Mouse (Mus musculus) layer of hippocampus, adult 18-20 months (tissue): Measurements from ENCODE around the gene Klhl8. TPM values are rescaled to one million over a fixed set of nuclear protein-coding genes. Genes with fewer than 3 reads are reported as not detected.

Source experiments
- DNase-seq, 2 experiments: peaks; one replicate each; pipeline ENCODE4 v3.0.0; 2022; ENCODE audit warnings: low spot score in 2 of 2
- total RNA-seq, 2 experiments: library from RNA; stranded (reverse); gene quantifications; 2 replicates each; pipeline ENCODE4 v1.2.3; 2021

The Klhl8 gene
- total RNA-seq, 2 experiments from 2014 or later = 35.2 to 35.7 TPM

DNA sequence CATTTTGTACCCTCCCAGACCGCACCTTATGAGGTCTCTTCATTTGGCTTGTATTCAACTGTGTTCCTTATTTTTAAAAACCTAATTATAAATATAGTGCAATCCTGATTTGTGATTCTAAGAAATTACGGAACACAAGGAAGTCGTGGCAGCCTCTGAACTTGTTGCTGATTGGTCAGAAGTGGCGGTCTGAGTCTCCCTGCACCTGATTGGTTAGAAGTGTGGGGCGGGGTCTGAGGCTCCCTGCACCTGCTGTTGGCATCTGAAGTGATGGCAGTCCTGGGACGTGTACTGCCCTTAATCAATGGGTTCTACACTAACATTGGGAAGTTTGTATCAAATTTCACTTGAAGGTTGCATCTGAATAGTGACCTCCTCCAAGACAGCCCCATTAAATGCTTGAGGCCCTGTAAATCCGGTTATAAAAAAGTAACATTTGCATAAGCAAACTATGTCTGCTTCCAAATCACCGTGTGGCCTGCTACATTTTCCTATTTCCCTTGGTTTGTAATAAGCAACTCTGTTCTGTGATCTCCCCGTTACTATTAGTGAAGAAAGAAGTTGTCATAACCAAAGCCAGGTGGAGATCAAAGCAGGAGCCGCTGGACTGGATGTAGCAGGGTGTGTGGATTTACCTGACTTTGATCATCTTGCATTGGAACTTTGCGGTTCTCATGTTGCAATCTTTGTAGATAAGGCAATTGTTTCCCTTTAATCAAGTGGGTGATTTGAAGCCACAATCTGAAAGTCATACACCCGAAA lies 5.7 kb upstream of the Klhl8 start:
- DNase-seq = no peak

DNA sequence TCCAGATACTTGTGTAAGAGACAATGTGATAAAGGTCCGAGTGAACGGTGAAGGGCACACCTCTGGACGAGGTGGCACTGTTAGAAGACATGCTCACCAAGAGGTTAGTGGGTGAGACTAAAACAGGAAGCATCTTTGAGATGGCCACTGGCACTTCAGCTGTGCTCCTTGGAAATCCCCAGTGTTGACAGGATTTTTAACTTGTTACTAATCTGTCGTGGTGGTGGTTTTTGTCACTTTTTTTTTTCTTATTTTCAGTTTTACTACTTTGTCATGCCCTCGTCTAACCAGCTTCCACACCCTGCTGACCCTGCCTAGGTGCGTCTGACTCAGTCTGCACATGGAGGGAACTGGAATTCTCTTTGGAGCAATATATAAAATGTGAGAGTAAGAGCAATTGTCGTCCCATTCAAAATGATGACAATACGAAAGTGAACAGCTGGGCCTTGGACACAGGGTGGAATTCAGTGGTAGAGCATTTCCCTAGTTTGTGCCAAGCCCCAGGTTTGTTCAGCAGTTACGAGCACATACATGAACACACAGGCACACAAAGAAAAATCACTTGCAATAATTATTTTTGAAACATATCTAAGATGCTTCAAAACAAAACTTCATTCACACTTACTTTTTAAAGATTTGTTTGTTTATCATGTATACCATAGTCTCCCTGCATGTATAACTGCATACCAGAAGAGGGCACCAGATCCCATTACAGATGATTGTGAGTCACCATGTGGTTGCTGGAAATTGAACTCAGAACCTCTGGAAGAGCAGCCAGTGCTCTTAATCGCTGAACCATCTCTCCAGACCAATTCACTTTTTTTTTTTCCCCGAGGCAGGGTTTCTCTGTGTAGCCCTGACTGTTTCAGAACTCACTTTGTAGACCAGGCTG lies 3.5 kb upstream of the Klhl8 start:
- no peak for DNase-seq

DNA sequence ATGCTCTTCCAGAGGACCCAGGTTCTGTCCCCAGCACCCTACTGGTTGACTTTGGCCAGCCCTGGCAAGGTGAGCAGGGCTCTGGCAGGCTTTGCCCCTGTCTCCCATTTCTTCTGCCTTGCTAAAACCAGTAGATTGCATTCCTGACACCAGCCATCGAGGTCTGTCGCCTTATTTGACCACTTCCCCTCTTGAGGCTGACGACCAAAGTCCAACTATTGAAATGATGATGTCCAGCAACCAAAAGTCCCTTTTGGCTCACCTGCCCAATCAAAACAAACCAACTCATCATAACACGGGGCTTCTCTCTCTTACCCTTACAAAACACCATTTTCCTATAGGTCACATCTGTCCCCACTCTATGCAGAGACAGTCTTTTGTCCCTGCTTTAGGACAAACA lies 2.1 kb upstream of the Klhl8 start:
- DNase-seq = no peak

DNA sequence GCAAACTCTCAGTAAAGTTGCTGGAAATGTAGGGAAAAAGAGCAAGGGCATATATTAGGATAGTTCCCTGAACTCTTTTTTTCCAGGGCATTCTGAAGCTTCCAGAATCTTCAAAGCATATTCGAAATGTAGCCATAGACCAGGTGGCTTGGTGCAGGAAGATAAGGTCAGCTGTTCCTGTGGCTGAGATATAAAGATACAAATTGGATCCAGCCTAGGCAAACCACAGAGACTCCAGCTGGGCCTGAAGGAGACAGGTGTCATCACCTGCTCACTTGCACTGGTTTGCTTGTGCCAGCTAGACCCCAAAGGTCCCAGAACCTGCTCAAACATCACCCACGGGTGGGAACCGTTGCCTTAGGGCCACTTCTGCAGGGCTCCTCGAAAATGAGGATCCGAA lies 496 bp upstream of the Klhl8 start:
- no peak for DNase-seq

DNA sequence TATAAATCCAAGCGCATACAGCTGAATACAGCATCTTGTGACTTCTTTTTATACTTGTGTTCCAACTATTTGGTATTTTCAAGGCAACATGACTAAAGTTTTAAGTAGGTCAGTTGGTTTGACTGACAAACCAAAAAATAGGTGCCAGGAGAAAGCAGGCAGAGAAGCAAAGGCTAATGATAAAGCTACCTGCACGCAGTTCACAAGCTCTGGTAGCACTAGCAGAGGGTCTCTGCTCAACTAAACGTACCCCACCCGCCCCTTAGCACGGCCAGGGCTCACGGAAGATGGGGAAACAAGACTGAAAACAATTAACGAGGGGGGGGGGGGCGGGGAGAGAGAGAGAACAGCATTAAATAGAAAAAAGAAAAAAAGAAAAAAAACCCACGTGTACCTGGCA lies 903 bp downstream of the Klhl8 start:
- DNase-seq = no peak

DNA sequence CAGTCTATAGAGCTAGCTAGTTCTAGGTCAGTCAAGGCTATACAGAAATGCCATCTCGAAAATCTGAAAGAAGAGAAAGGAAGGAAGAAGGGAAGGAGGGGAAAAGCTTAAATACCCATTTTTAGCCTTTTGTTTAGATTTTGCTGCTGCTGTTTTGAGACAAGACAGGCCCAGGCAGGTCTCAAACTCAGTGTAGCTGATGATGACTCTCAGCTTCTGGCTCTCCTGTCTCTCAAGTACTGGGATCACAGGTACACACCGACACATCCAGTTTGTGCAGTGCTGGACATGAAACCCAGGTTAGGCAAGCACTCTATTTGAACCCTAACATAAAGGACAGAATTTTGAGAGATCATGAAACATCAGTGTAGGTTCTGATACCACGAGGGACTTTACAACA lies 1.6 kb downstream of the Klhl8 start:
- DNase-seq = no peak

DNA sequence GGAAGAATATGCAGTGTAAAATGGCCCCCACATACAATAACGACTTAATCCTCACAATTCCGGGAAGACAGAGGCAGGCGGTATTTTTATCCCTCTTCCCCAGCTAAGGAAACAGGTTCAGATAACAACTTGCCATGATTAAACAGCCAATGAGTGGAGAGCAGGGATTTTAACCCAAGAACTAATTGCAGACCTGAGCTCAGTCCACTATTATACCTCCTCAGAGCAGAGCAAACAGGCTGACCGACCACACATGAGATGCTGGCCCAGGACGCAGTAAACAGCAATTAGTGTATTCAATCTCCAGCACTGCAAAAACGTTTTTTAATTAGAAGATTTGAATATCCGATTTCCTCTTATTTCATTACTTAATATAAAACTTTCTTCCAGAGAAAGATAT lies 2.2 kb downstream of the Klhl8 start:
- no peak for DNase-seq

DNA sequence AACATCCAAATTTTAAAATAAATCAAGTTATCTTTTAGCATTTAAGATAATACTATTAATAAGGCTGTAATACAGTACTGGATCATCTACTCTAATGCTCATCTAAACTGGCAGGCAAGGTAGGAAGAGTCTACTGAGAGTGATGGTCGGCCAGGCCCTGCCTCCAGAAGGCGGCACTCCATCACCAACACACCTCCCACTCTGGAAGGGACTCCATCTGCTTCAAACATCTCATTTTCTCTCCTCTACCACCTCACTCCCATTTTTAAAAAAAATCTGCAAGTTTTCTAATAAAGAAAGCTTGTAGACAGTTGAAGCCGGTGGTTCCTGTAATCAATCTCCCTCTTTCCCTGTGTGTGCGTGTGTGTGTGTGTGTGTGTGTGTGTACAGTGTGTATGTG lies 3.2 kb downstream of the Klhl8 start:
- DNase-seq = peak; percentile 35 to 67

DNA sequence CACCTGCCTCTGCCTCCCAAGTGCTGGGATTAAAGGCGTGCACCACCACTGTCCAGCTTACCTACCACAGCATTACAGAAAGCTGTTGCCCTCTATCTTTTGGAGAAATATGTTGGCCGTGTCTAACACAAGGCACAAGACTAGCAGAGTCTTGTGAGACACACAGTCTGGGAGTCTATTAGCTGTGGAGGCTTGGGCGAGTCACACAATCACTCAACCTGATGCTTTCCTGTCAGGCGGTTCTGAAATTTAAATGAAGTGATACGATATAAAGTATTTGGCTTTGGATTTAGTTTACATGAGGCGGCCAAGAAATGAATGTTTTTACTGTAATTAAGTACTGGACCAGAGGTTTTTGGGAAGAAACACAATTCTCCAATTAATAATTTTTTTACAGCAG lies 4.9 kb downstream of the Klhl8 start:
- no peak for DNase-seq

DNA sequence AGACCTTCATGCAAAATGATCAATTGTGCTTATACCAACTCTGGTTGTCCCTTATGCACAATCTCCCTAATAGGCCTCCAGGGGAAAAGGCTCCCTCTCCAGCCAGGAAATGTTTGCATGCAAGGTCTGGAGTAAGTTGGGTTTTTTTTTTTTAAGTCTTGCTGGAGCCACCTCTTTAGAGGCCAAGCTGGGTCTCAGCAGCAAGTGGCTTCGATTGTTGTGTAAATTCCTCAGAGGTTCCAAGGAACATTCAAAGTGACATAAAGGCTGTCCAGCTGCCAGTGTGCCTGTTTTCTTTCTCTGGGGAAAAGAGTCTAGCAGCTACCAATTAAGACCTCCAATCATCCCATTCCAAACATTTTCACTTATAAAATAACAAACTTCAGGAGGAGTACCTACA lies 12.7 kb downstream of the Klhl8 start:
- no peak for DNase-seq

DNA sequence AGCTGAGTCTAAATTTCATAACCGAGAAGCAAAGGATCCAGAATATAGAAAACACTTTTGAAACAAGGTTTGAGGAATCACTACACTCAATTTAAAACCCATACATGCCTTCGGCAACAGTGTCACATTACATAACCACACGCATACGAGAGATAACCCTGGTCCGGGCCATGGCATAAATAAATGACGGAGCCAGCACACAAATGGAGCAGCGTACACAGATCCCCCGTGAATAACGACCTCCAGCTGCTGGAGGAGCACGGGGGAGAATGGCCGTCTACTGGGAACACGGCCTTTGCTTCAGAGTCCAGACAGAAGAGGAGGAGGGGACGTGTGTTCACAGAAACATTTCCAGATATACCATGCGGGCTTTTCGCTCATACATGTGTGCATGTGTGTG lies 21.3 kb downstream of the Klhl8 start:
- no peak for DNase-seq

DNA sequence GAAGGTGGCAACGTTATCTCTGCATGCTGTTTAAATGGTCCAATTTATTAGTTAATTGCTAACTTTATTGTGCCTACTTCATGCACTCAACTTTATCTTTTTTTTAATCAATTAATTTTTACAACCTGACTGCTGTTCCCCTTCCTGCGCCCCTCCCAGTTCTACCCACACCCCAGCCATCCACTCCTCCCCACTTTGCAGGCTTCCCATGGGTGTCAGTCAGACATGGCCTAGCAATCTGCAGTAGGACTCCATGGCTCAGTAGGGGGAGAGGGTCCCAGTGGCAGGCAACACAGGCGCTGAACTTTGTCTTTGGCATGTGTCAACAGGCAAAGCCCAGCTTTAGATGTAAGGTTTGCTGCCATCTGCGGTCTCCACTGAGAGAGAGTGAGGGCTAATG lies 47.3 kb downstream of the Klhl8 start:
- no peak for DNase-seq

DNA sequence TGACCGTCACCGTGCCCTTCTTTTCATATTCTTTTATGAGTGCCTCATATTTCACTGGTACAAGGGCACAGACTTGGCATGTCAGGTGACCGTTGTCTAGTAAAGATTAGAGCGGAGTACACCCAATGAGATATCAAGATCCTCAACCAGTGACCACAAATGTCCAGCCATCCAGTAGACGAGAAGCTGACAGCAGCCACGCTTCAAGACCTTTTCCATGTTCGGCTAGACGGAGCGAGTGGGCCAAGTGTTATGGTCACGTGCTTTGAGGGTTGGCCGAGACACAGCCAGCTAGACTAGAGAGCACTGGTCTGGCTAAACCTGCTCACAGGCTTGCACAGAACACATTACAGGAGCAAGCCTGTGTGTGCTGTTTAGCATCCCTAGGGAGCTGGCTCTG lies 50.4 kb downstream of the Klhl8 start:
- no peak for DNase-seq

DNA sequence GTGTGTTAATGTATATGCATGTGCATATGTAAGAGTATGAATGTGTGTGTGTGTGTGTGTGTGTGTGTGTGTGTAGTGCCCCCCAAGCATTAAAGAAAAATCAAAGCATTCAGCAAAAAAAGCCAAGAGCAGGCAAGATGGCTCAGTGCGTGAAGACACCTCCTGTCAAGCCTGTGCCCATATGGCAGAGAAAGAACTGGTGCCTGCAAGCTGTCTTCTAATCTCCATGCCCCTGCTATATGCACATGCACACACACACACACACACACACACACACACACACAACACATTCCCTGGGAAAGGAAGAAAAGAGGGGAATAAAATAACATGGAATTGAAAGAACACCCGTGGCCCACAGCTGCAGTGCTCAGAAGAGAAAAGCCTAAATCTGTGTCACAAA lies 53.9 kb downstream of the Klhl8 start:
- peak in 1 of 2 experiments; percentile 65 for DNase-seq

DNA sequence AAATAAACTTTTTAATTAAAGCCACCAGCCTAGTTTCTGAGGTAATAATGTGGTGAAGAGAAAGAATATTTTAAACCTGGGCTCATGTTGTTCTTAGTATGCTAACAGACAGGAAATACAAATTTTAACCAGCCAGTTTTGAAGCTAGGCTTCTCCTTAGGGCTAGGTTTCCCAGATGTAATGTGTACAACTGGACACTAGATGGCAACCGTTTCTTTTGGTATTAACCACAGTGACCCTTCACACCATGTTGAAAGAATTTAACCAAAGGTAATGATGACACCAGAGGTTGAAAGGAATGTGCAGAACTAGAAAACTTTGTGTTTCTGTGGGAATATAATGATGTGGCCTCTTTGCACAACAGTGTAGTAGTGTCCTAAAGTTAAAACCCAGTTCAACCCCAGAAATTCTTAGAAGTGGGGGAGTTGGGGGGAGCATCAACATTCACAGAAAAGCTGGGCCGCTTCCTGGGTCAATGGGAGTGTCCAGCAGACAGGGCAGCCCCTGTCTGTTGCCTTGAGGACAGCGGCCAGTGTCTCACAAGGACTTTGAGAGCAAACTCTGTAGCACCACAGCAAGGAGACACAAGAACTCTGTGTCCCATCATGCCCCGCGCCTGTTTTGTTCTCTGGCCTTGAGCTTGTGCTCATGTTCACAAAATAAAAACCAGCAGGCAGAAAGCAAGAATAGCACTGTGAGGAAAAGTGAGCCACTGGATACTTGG lies 54.6 kb downstream of the Klhl8 start:
- DNase-seq = peak in 1 of 2 experiments; percentile 63

DNA sequence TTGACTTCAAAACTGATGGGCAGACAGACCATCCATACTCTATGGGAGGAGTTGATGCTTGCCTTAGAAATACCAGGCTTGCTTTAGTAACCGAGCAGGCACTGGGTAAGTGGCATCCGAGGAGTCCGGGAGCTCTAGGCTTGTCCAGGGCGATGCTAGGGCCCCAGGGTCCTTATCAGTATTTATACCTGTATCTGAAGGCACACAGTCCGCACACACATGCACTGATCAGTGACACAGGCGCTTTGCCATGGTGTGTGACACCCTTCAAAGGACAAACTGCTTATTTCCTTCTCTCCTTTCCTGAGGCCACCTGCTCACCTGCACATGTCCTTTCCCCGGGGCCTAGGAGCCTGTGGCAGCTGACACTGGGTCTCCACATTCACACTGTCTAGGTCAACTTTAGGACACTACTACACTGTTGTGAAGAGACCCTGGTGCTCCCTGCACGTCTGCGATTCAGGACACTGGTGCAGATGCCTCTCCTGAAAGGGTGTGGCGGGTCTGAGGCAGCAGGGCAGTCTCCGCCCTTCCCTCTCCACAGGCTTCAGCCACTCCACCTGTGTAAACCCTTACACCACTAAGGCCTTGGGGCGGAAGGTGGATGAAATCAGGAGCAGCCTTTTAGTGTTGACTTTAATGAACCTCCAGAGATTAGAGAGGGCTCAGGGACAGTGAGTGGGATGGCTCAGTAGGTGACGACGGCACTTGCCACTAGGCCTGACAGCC lies 55.4 kb downstream of the Klhl8 start:
- no peak for DNase-seq

DNA sequence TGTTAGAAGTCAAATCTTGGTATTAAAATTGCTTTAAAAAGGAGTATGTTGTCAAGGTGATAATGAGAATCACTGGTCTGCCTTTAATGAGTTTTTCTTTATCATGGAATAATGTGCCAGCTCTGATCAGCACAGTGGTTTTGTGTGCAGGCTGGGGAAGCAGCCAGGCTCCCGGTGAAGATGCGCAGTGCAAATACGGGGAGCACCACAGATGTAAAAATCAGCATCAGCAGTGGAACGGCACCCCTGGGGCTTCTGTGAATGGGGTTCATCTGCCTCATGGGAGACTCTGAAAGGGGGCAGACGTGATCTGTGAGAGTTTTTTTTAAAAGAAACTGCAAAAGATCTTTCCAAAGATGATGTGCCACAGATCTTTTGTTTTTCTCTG lies 56.3 kb downstream of the Klhl8 start:
- DNase-seq = no peak

DNA sequence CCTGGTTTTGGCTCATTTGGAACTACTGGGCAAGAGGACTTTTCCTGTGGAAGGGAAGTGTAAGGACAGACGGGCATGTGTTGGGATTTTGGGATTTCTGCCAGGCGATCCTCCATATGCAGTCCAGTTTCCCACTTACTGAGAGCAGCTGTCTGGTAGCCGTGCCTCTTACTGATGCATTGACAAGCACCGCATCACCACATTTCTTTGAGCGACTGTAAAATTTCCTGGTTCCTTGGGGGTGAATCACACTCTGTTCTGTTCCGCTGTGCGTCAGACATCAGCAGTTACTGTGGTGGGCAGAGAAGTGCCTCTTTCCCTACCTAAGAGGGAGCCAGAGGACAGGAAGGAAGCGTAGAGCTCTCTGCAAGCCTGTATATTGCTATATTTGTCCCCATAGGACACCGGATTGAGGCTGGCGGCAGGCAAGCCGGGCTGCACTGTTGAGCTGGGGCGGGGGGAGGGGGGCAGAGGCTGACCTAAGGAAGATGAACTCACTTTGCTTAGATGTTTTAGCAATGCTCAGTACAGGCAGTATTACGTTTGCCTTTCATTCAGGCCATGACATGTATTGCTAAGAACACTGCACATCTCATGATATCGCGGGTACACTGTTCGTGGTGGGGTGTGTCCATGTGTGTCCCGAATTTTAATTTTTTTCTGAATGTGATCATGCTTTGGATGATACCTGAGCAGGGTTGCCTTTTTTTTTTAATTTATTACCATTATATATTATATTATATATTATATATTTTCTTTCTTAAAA lies 56.8 kb downstream of the Klhl8 start:
- peak; percentile 52 to 75 for DNase-seq

DNA sequence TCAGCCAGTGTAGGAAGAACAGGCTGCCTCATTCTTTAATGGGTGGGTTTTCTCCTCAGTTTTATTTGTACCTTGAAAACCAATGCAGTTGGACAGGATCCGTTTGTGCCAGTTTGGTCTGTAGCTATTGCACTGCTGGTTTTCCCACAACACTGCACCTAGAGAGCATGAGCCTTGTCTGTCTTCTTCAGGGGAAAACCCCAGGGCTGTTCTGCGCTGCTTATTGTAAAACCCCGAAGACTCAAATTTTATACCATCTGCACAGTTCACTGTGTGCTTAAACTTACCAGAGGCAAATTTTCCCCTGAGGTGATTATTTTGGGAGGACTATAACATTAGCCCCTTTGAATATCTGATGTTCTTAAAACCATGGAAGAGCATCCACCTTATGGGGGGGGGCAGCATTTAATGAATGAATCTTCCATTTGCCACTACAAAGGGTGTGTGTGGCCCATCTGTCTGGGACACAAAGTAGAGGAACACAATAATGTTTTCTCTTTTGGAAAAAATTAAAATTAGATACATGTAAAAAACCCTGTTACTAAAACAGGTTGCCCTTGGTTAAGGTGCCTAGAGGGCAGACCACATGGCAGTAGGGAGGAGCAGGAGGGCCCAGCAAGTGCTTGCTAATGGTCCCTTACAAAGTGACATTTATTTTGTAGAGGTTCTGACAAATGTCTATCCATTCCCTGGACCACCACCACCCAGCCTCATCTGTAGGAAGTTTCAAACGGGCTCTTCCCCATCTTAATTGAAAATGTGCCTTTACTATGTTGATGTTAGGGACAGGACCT lies 58.1 kb downstream of the Klhl8 start:
- no peak for DNase-seq

DNA sequence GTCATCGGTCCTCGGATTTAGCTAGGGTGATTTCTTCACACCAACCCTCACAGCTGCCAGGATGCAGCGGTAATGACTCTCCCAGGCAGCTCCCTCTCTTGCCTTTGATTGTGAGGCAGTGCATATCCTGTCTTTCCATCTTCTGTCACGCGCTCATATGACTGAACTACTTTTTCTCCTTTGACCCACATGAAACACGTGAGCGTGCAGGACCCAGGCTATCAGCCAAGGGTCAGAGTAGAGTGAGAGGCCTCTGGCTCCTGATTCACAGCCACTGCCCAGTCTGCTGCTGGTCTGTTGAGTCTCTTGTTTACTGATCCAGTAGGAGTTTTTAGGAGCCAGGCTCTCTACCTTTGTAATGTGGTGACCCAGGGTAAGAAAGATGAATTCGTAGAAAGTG lies 62.5 kb downstream of the Klhl8 start:
- DNase-seq = no peak
